Mouse (Mus musculus): ENCODE data around the gene Polr2g. TPM values are rescaled to one million over a fixed set of nuclear protein-coding genes. Genes with fewer than 3 reads are reported as not detected.

Gene Polr2g
- polyA plus RNA-seq, 1 experiment from 2014 or later = 194 TPM

GRCm38 (mm10) chr19:8757471-8757998 is 40.8 kb downstream of the Polr2g start:
- Histone ChIP-seq H3K4me2 (replicated peaks; ENCODE audit: low read depth, low read length) (peak overlapping the region; percentile 63), H3K4me1 (replicated peaks; ENCODE audit: control insufficient read depth, insufficient read depth, low read length) (peaks cover 4% of the 10 kb centered on the region), H3K9ac (ENCODE audit: low read depth, low read length) (peak overlapping the region; percentile 87), H3K9me3 (ENCODE audit: control insufficient read depth, low read length) (no peaks in the 10 kb centered on the region), H3K27ac (ENCODE audit: low read depth, low read length) (peak overlapping the region; percentile 72; the same call in 1 of the 2 replicates), H3K4me3 (ENCODE audit: low read depth, low read length) (peak overlapping the region; percentile 84), H3K36me3 (ENCODE audit: control insufficient read depth, insufficient read depth, low read length) (peaks cover 6% of the 10 kb centered on the region), H3K27me3 (ENCODE audit: control insufficient read depth, insufficient read depth, low read length) (no peaks in the 10 kb centered on the region)
- 8% methylated on average over 14 of the region's 14 CpGs for WGBS
- ATAC-seq (ENCODE audit: low FRiP score) (peak; percentile 6; the same call in 1 of the 2 replicates), DNase-seq (ENCODE audit: low spot score) (no peak)

- DNase-seq (ENCODE audit: low spot score) (peak; percentile 98), ATAC-seq (ENCODE audit: low FRiP score) (peak; percentile 93)
- Histone ChIP-seq H3K9me3 (ENCODE audit: control insufficient read depth, low read length) (no peaks in the 10 kb centered on the region), H3K4me1 (replicated peaks; ENCODE audit: control insufficient read depth, insufficient read depth, low read length) (peaks cover 4% of the 10 kb centered on the region), H3K4me2 (replicated peaks; ENCODE audit: low read depth, low read length) (peak within 1 kb of the TSS; percentile 63), H3K4me3 (ENCODE audit: low read depth, low read length) (peak within 1 kb of the TSS; percentile 84), H3K36me3 (ENCODE audit: control insufficient read depth, insufficient read depth, low read length) (peaks cover 6% of the 10 kb centered on the region), H3K27me3 (ENCODE audit: control insufficient read depth, insufficient read depth, low read length) (no peaks in the 10 kb centered on the region), H3K9ac (ENCODE audit: low read depth, low read length) (peak within 1 kb of the TSS; percentile 87), H3K27ac (ENCODE audit: low read depth, low read length) (peak within 1 kb of the TSS; percentile 72)
- under 1% methylated on average over 75 of the region's 75 CpGs for WGBS
Measured at GRCm38 (mm10) chr19:8756635-8757387, 41.6 kb downstream of the Polr2g start, which contains the start of gene Nxf1. TSS of gene Nxf1 (plus strand) at chr19:8757073.

DNA sequence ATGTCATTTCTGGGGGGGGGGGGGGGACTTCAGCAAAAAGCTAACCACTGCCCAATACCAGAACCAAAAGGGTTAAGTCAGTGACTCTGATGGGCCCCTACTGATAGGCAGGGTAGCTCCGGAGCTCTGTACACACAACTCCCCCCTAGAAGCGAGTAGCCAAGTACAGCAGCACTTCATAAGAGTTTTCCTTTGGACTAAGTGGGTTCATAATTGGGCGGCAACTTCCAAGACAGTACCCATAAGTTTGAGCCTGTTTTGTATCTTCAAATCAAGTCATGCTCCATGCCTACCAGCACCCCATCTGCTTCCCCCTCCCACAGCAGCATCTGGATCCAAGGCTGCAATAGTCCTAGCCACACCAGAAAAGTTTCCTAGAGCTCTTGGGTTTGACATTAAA is 42.7 kb downstream of the Polr2g start:
- Histone ChIP-seq H3K9ac (ENCODE audit: low read depth, low read length) (no peak overlapping the region), H3K9me3 (ENCODE audit: control insufficient read depth, low read length) (no peaks in the 10 kb centered on the region), H3K4me1 (replicated peaks; ENCODE audit: control insufficient read depth, insufficient read depth, low read length) (peaks cover 4% of the 10 kb centered on the region), H3K4me2 (replicated peaks; ENCODE audit: low read depth, low read length) (no peak overlapping the region), H3K4me3 (ENCODE audit: low read depth, low read length) (no peak overlapping the region), H3K36me3 (ENCODE audit: control insufficient read depth, insufficient read depth, low read length) (peaks cover 10% of the 10 kb centered on the region), H3K27me3 (ENCODE audit: control insufficient read depth, insufficient read depth, low read length) (no peaks in the 10 kb centered on the region), H3K27ac (ENCODE audit: low read depth, low read length) (no peak overlapping the region)
- 78% methylated on average over 3 of the region's 3 CpGs for WGBS
- ATAC-seq (ENCODE audit: low FRiP score) (no peak), DNase-seq (ENCODE audit: low spot score) (no peak)

DNA sequence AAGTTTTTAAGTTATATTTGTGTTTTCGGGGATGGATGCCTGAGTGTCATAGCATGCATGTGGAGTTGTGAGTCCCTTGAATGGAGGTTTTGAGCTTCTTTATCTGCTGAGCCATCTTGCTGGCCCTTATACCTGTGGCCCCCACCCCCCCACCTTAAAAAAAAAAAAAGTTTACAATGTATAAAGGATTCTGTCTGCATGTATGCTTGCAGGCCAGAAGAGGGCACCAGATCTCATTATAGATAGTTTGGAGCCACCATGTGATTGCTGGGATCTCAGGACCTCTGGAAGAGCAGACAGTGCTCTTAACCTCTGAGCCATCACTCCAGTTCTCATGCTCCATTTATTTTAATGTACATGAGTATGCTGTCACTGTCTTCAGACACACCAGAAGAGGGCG is 51.0 kb downstream of the Polr2g start:
- H3K27ac ChIP-seq (ENCODE audit: low read depth, low read length) = no peak overlapping the region
- no peaks in the 10 kb centered on the region for H3K9me3 ChIP-seq (ENCODE audit: control insufficient read depth, low read length)
- ATAC-seq (ENCODE audit: low FRiP score) (no peak), DNase-seq (ENCODE audit: low spot score) (no peak)
- H3K4me3 ChIP-seq (ENCODE audit: low read depth, low read length) = no peak overlapping the region
- H3K4me1 ChIP-seq (replicated peaks; ENCODE audit: control insufficient read depth, insufficient read depth, low read length) = 0 out of 2 replicates have a peak, but pooled peaks cover 4% of the 10 kb centered on the region
- H3K27me3 ChIP-seq (ENCODE audit: control insufficient read depth, insufficient read depth, low read length) = no peaks in the 10 kb centered on the region
- no peak overlapping the region for H3K9ac ChIP-seq (ENCODE audit: low read depth, low read length)
- no peak overlapping the region for H3K4me2 ChIP-seq (replicated peaks; ENCODE audit: low read depth, low read length)
- peaks cover 10% of the 10 kb centered on the region for H3K36me3 ChIP-seq (ENCODE audit: control insufficient read depth, insufficient read depth, low read length)
- WGBS = 76% methylated on average over 2 of the region's 2 CpGs

- no peak overlapping the region for H3K4me3 ChIP-seq (ENCODE audit: low read depth, low read length)
- peaks cover 7% of the 10 kb centered on the region for H3K36me3 ChIP-seq (ENCODE audit: control insufficient read depth, insufficient read depth, low read length)
- no peak for ATAC-seq (ENCODE audit: low FRiP score)
- H3K9me3 ChIP-seq (ENCODE audit: control insufficient read depth, low read length) = no peaks in the 10 kb centered on the region
- DNase-seq (ENCODE audit: low spot score) = no peak
- H3K27ac ChIP-seq (ENCODE audit: low read depth, low read length) = no peak overlapping the region
- no peak overlapping the region for H3K4me2 ChIP-seq (replicated peaks; ENCODE audit: low read depth, low read length)
- H3K9ac ChIP-seq (ENCODE audit: low read depth, low read length) = no peak overlapping the region
- 0 out of 2 replicates have a peak, but pooled peaks cover 6% of the 10 kb centered on the region for H3K4me1 ChIP-seq (replicated peaks; ENCODE audit: control insufficient read depth, insufficient read depth, low read length)
- H3K27me3 ChIP-seq (ENCODE audit: control insufficient read depth, insufficient read depth, low read length) = no peaks in the 10 kb centered on the region
- WGBS = 89% methylated on average over 1 of the region's 1 CpGs
Measured at GRCm38 (mm10) chr19:8745382-8745781, 53.0 kb downstream of the Polr2g start.

Other genes with a start within 250 kb of the Polr2g start
- 0.08 and 0.45 TPM in 2 replicates for gene Slc22a8, start 207.3 kb downstream of the Polr2g start, polyA plus RNA-seq (2014; fragmentation: Nextera tagmentation; extraction: Ambion mirVana)
- 0.77 and 0.88 TPM in 2 replicates for gene Slc22a6, start 180.5 kb downstream of the Polr2g start, polyA plus RNA-seq (2014; fragmentation: Nextera tagmentation; extraction: Ambion mirVana)
- 0.13 and 0.20 TPM in 2 replicates for gene Chrm1, start 134.8 kb downstream of the Polr2g start, polyA plus RNA-seq (2014; fragmentation: Nextera tagmentation; extraction: Ambion mirVana)
- gene Slc3a2, start 75.2 kb downstream of the Polr2g start, polyA plus RNA-seq (2014; fragmentation: Nextera tagmentation; extraction: Ambion mirVana) = 123 and 136 TPM in 2 replicates
- gene Wdr74, start 62.8 kb downstream of the Polr2g start, polyA plus RNA-seq (2014; fragmentation: Nextera tagmentation; extraction: Ambion mirVana) = 83.6 and 87.1 TPM in 2 replicates
- gene 1700092M07Rik, start 57.9 kb downstream of the Polr2g start, polyA plus RNA-seq (2014; fragmentation: Nextera tagmentation; extraction: Ambion mirVana) = 1.6 and 2.6 TPM in 2 replicates
- 100 and 111 TPM in 2 replicates for gene Stx5a, start 57.2 kb downstream of the Polr2g start, polyA plus RNA-seq (2014; fragmentation: Nextera tagmentation; extraction: Ambion mirVana)
- gene Nxf1, start 41.5 kb downstream of the Polr2g start, polyA plus RNA-seq (2014; fragmentation: Nextera tagmentation; extraction: Ambion mirVana) = 213 and 224 TPM in 2 replicates
- gene Tmem223, start 27.6 kb downstream of the Polr2g start, polyA plus RNA-seq (2014; fragmentation: Nextera tagmentation; extraction: Ambion mirVana) = 192 and 194 TPM in 2 replicates
- 46.4 and 50.8 TPM in 2 replicates for gene Tmem179b, start 24.1 kb downstream of the Polr2g start, polyA plus RNA-seq (2014; fragmentation: Nextera tagmentation; extraction: Ambion mirVana)
- gene Taf6l, start 12.2 kb downstream of the Polr2g start, polyA plus RNA-seq (2014; fragmentation: Nextera tagmentation; extraction: Ambion mirVana) = 15.4 and 17.1 TPM in 2 replicates
- gene Zbtb3, start 4.0 kb upstream of the Polr2g start, polyA plus RNA-seq (2014; fragmentation: Nextera tagmentation; extraction: Ambion mirVana) = 5.7 and 7.5 TPM in 2 replicates
- 47.0 and 53.1 TPM in 2 replicates for gene Ttc9c, start 20.8 kb upstream of the Polr2g start, polyA plus RNA-seq (2014; fragmentation: Nextera tagmentation; extraction: Ambion mirVana)
- 7.0 and 10.1 TPM in 2 replicates for gene Hnrnpul2, start 21.4 kb upstream of the Polr2g start, polyA plus RNA-seq (2014; fragmentation: Nextera tagmentation; extraction: Ambion mirVana)
- not detected in 2 replicates for gene AC129217.1, start 31.2 kb upstream of the Polr2g start, polyA plus RNA-seq (2014; fragmentation: Nextera tagmentation; extraction: Ambion mirVana)
- 55.6 and 59.6 TPM in 2 replicates for gene Bscl2, start 38.9 kb upstream of the Polr2g start, polyA plus RNA-seq (2014; fragmentation: Nextera tagmentation; extraction: Ambion mirVana)
- gene Gng3, start 40.6 kb upstream of the Polr2g start, polyA plus RNA-seq (2014; fragmentation: Nextera tagmentation; extraction: Ambion mirVana) = 158 TPM in 2 replicates
- 0.32 and 0.37 TPM in 2 replicates for gene Lrrn4cl, start 52.2 kb upstream of the Polr2g start, polyA plus RNA-seq (2014; fragmentation: Nextera tagmentation; extraction: Ambion mirVana)
- 164 and 180 TPM in 2 replicates for gene Ubxn1, start 72.9 kb upstream of the Polr2g start, polyA plus RNA-seq (2014; fragmentation: Nextera tagmentation; extraction: Ambion mirVana)
- 56.1 and 57.2 TPM in 2 replicates for gene Uqcc3, start 82.3 kb upstream of the Polr2g start, polyA plus RNA-seq (2014; fragmentation: Nextera tagmentation; extraction: Ambion mirVana)
- gene Lbhd1, start 85.2 kb upstream of the Polr2g start, polyA plus RNA-seq (2014; fragmentation: Nextera tagmentation; extraction: Ambion mirVana) = 89.6 and 103 TPM in 2 replicates
- gene Gm49403, start 85.4 kb upstream of the Polr2g start, polyA plus RNA-seq (2014; fragmentation: Nextera tagmentation; extraction: Ambion mirVana) = not detected in 2 replicates
- 107 and 112 TPM in 2 replicates for gene 1810009A15Rik, start 90.3 kb upstream of the Polr2g start, polyA plus RNA-seq (2014; fragmentation: Nextera tagmentation; extraction: Ambion mirVana)
- gene Gm49416, start 90.3 kb upstream of the Polr2g start, polyA plus RNA-seq (2014; fragmentation: Nextera tagmentation; extraction: Ambion mirVana) = not detected in 2 replicates
- gene Ints5, start 94.4 kb upstream of the Polr2g start, polyA plus RNA-seq (2014; fragmentation: Nextera tagmentation; extraction: Ambion mirVana) = 26.1 and 32.1 TPM in 2 replicates
- 89.8 and 102 TPM in 2 replicates for gene Ganab, start 99.5 kb upstream of the Polr2g start, polyA plus RNA-seq (2014; fragmentation: Nextera tagmentation; extraction: Ambion mirVana)
- gene B3gat3, start 121.8 kb upstream of the Polr2g start, polyA plus RNA-seq (2014; fragmentation: Nextera tagmentation; extraction: Ambion mirVana) = 43.5 and 45.8 TPM in 2 replicates
- gene Rom1, start 130.8 kb upstream of the Polr2g start, polyA plus RNA-seq (2014; fragmentation: Nextera tagmentation; extraction: Ambion mirVana) = 1.0 and 1.1 TPM in 2 replicates
- 6.5 and 7.8 TPM in 2 replicates for gene Eml3, start 131.0 kb upstream of the Polr2g start, polyA plus RNA-seq (2014; fragmentation: Nextera tagmentation; extraction: Ambion mirVana)
- gene Mta2, start 143.3 kb upstream of the Polr2g start, polyA plus RNA-seq (2014; fragmentation: Nextera tagmentation; extraction: Ambion mirVana) = 45.6 and 52.3 TPM in 2 replicates
- 23.7 and 27.8 TPM in 2 replicates for gene Tut1, start 155.3 kb upstream of the Polr2g start, polyA plus RNA-seq (2014; fragmentation: Nextera tagmentation; extraction: Ambion mirVana)
- 462 and 475 TPM in 2 replicates for gene Eef1g, start 168.5 kb upstream of the Polr2g start, polyA plus RNA-seq (2014; fragmentation: Nextera tagmentation; extraction: Ambion mirVana)
- 6.0 and 14.1 TPM in 2 replicates for gene Ahnak, start 190.7 kb upstream of the Polr2g start, polyA plus RNA-seq (2014; fragmentation: Nextera tagmentation; extraction: Ambion mirVana)

Data from hindbrain, embryonic 11.5 days (tissue).